Mouse (Mus musculus) adrenal gland, adult 2 months (tissue): ENCODE results near the gene Polr2j. TPM values are rescaled to one million over a fixed set of nuclear protein-coding genes. Genes with fewer than 3 reads are reported as not detected.

ENCODE experiments used
- DNase-seq: peaks from one replicate; pipeline ENCODE4 v3.0.0; 2021
- long read RNA-seq: library from polyadenylated mRNA; stranded (forward); transcript quantifications from one replicate; pipeline ENCODE4 v2.0.0, GENCODE M21; 2021
- polyA plus RNA-seq: library from polyadenylated mRNA; depleted of rRNA; stranded (reverse); fragments of >200 nt; gene quantifications from 2 replicates; pipeline ENCODE4 v1.2.3, GENCODE M21; 2012; rRNA removed
- total RNA-seq, 2 experiments: library from RNA; stranded (reverse); gene quantifications; 2 replicates each; pipeline ENCODE4 v1.2.3; 2021

Polr2j gene
- 10 to 100 TPM; 88.6 to 94.3 TPM for total RNA-seq
- 22.3 and 34.0 TPM in 2 replicates for polyA plus RNA-seq
- long read RNA-seq, transcript Polr2j-201 (4 exons, 646 nt), result major isoform, 32 of 33 reads
- long read RNA-seq, partial matches to known transcripts, result 0 of 33 reads
- long read RNA-seq, other reads (novel, unspliced or antisense), result 0 of 33 reads

DNA sequence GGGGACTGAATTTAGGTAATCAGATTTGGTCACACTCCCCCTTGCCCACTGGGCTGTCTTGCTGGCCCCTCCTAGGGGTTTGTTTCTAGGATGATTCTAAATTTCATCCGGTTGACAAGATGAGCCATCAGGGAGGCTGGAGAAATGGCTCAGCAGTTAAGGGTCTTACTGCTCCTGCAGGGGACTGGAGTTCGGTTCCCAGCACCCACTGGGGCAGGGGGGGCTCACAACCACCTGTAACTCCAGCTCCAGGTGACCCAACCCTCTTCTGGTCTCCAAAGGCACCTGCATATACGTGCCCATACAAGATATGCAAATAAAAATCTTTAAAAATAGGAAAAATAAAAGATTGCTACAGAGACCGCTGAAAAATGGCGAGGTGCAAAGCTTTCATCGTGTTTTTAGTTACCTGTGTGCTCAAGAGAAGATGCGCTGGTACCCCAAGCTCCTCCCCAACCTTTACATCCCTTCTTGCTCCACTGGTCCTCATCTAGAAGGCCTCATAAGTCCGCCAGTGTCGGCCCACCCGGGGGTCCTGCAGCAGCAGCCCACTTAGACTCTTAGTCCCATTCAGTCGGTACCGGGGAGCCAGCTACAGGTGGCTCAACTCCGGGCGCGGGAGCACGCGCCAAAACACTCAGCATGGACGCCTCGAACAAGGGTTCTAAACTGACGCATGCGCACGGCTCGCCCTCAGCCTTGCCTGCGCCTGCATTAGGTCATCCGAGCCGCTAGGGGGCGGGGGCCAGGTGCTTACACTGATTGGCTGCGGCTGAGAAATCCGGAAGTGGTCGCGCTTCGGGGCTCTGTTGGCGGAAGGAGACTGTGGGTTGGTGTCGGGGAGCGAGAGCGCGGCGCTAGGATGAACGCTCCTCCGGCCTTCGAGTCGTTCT, at the start of gene Polr2j:
Gene Polr2j (plus strand): TSS at position 741 of the 893 bp plus-strand sequence.
- peak; percentile 97 for DNase-seq

- DNase-seq, result no peak
Measured at GRCm38 (mm10) chr5:136069411-136069810, 47.0 kb upstream of the Polr2j start.

- DNase-seq, result no peak
Measured at GRCm38 (mm10) chr5:136073051-136073450, 43.4 kb upstream of the Polr2j start.

GRCm38 (mm10) chr5:136073526-136073925, 42.9 kb upstream of the Polr2j start:
- no peak for DNase-seq

DNA sequence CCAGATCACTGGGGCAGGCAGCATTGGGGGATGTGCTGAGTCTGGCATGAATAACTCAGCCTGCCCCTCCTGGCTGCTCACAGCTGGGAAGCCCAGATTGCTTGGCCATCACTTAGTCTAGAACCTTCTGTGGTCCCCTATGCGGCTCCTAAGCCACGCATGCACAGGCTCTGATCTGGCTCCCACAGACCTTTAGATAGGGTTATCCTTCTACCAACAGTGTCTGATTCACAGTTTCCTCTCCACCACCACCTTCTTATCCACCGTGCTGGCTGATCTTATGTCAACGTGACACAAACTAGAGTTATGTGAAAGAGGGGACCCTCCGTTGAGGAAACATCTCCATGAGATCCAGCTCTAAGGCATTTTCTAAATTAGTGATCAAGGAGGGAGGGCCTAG, 41.4 kb upstream of the Polr2j start:
- no peak for DNase-seq

- DNase-seq, result no peak
Measured at GRCm38 (mm10) chr5:136076284-136076683, 40.1 kb upstream of the Polr2j start.

DNA sequence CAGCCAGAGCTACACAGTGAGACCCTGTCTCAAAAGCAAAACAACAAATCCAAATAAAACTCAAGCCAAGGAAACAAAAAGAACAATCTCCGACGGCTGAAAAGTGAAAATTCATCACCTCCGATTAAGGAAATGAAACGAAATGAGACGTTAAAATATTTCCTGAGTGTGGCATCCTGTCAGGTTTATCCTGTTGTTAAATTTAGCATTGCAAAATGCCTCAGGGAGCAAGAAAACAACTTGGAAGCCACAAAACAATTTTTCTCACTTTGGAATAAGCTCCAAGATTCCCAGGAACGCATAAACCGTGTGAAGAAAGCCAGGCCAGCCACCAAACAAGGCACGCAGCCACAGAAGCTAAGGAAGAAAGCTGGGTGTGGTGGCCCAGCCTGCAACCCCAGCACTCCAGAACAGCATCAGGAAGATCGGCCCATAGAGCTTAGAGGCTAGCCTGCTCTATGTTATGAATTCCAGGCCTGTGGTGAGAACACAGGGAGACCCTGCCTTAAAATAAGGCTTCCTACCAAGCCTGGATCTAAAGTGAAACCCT, 39.4 kb upstream of the Polr2j start:
- peak; percentile 11 for DNase-seq

- no peak for DNase-seq
Measured at GRCm38 (mm10) chr5:136078136-136078535, 38.3 kb upstream of the Polr2j start.

DNA sequence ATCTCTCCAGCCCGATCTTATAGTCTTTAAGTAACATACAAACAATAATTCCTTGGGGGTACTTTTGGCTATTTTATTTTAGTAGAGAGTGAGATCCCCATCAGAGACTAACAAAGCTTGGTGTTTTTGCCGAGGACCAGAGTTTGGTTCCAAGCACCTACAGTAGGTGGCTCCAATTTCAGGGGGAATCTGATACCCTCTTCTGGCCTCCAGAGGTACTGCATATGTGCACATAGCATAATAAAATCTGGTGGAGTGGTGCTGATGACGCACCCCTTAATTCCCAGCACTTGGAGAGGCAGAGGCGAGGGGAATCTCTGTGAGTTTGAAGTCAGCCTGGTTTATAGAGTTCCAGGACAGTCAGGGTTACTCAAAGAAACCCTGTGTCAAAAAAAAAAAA, 34.1 kb upstream of the Polr2j start:
- DNase-seq, result no peak

DNA sequence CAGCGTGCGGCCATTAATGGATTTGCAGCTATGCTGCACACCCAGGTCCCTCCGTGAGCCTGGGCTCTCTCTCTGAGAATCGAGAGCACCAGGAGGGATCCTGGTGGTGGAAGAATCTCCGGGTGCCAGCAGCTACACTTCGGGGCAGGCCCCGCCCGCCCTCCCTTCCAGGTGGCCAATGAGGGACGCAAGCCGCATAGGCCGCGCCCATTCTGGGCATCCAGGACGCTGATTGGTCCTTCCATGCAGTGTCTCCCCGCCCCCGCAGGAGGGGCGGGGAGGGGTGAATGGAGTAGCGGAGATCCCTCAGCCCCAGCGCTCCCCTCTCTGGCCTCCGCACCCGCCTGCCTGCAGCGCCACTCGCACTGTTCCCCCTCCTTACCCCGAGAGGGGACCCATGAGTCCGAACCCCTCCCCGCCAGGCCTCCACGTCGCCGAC, 32.7 kb upstream of the Polr2j start, which contains the start of gene Rasa4:
Gene Rasa4 (plus strand): TSS at position 248 of the 439 bp plus-strand sequence.
- peak; percentile 96 for DNase-seq

DNA sequence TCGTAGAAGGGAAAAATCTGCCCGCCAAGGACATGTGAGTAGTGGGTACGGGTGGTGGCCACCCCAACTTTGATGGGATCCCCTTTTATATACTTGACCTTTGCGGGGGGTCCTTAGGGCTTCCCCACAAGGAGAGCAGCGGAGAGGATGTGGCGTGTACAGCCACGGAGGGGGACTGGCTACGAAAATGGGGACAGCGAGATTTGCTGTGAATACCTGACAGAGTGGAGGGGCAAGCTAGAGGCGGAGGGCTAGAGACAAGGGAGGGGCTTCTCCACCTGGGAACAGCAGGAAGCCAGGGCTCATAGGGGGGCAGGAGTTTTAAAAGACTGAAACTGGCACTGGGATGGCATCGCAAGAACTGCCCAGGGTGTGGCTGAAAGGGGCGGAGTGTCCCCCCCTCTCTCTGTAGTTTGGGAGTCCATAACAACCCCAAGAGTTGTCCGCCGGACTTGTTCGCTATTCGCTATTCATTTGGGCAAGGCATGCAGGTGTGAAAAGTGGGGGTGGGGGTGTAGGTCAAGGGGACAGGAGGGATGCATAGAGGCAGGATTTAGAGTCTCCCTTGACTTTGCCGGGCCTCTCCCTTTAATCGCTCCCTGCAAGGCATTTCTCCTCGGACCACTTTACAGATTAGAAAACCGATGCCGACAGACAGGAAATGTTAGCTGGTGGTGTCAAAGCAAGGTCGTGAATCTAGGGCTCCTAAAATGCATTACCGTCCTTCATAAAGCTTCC, 32.1 kb upstream of the Polr2j start:
- DNase-seq, result peak; percentile 55

DNA sequence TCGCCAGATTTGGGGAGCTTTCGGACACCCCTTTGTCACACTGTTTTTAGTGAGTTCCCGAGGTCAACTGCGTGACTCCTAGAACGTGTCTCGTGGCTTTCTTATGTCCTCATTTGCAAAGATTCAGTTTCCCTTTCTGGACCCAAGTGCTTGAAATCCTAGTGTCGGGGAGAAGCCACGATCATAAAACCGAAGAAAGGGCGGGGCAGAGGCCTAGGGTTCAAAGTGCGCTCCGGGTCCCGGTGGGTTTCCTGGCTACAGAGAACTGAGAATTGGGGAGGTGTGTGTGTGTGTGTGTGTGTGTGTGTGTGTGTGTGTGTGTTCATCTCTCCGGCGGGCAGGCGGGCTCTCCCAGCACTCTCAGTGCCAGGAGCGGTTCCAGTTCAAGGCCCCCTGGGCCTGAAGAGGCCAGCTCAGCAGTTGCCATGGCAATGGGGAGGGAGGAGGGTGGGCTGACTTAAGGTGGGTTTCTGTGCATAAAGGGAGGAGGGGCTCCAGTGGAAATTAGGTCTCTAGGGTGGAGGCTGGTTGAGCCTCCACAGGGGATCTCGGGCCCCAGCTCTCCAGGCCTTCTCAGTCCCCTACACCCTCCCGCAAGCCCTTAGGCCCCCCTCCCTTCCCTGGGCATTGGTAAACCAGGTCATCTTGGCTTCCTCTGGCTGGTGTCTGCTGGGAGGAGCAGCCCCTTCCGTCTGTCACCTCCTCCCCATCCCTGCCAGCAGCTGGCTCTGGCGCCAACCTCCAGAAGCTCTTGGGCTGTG, 31.4 kb upstream of the Polr2j start:
- DNase-seq, result peak; percentile 80

DNA sequence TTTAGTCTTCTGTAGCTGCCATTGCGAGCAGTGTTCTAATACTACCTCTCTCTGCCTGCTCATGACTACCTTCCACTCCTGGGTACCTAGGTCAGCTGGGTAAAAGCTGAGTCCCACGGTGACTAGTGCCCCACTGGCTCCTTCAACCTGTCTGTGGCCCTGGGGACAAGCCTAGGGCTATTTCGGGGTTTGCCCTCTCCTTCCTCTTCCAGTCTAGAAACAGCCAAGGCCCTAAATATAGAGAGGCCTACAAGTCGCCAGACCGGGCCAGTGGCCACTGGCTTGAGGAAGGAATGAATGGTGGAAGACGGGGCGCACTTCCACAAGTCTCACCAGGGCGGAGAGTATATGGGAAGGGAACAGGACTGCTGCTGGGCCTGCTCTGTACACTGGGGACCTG, 30.1 kb upstream of the Polr2j start:
- no peak for DNase-seq

- no peak for DNase-seq
Measured at GRCm38 (mm10) chr5:136088821-136089575, 27.4 kb upstream of the Polr2j start.

GRCm38 (mm10) chr5:136091927-136092326, 24.5 kb upstream of the Polr2j start:
- DNase-seq, result no peak

GRCm38 (mm10) chr5:136094249-136095010, 22.0 kb upstream of the Polr2j start:
- DNase-seq, result no peak

- no peak for DNase-seq
Measured at GRCm38 (mm10) chr5:136095089-136095488, 21.3 kb upstream of the Polr2j start.

DNA sequence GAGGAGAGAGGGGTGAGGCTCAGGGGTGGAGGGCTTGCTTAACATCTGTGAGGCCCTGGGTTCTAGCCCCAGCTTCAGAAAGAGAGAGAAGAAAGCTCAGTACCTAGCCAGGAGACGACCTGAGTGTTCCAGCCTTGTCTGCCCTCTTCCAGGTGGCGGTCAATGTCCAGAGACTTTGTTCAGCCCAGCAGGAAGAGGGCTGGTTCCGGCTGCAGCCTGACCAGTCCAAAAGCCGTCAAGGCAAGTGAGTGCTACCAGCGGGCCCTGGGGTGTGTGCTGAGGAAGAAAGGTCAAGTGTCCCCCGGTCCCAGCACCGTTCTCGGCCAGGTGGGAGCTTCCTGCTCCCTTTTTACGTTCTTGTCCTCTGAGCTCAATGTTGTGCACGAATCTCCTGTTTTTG, 17.9 kb upstream of the Polr2j start:
- no peak for DNase-seq

- peak; percentile 72 for DNase-seq
Measured at GRCm38 (mm10) chr5:136102099-136102820, 14.2 kb upstream of the Polr2j start.
